Mouse (Mus musculus): ENCODE measurements at regions not wholly inside any gene's neighbourhood (a gene's known extent, or its start where the extent isn't known, plus 50 kb on each side); places are given as distances from the start of the nearest gene placed in this dataset.

- Histone ChIP-seq H3K36me3 (ENCODE audit: control insufficient read depth, insufficient read depth, low read length) (no peaks in the 10 kb centered on the region), H3K4me3 (ENCODE audit: low read depth, low read length) (no peak overlapping the region), H3K27ac (ENCODE audit: low read length) (no peak overlapping the region), H3K4me1 (ENCODE audit: control insufficient read depth, insufficient read depth, low read length) (no peaks in the 10 kb centered on the region), H3K9ac (ENCODE audit: low read depth, low read length) (no peak overlapping the region), H3K27me3 (ENCODE audit: control insufficient read depth, insufficient read depth, low read depth, low read length) (no peaks in the 10 kb centered on the region; the same call in 1 of the 2 replicates), H3K9me3 (replicated peaks; ENCODE audit: control insufficient read depth, low read length, poor library complexity, severe bottlenecking) (no peaks in the 10 kb centered on the region), H3K4me2 (ENCODE audit: low read length) (no peak overlapping the region)
- no peak for ATAC-seq
- 73% methylated on average over 7 of the region's 7 CpGs for WGBS
These were observed 196.7 kb upstream of the Pou3f3 start for GRCm38 (mm10) chr1:42498901-42499300.

- no peak overlapping the region for H3K27ac ChIP-seq (ENCODE audit: low read length)
- H3K36me3 ChIP-seq (ENCODE audit: control insufficient read depth, insufficient read depth, low read length) = no peaks in the 10 kb centered on the region
- H3K27me3 ChIP-seq (ENCODE audit: control insufficient read depth, insufficient read depth, low read depth, low read length) = no peaks in the 10 kb centered on the region
- H3K4me1 ChIP-seq (ENCODE audit: control insufficient read depth, insufficient read depth, low read length) = peaks cover 6% of the 10 kb centered on the region; the same call in 1 of the 2 replicates
- H3K9me3 ChIP-seq (replicated peaks; ENCODE audit: control insufficient read depth, low read length, poor library complexity, severe bottlenecking) = no peaks in the 10 kb centered on the region
- no peak overlapping the region for H3K9ac ChIP-seq (ENCODE audit: low read depth, low read length)
- WGBS = 33% methylated on average over 9 of the region's 9 CpGs
- peak; percentile 42; the same call in 1 of the 2 replicates for ATAC-seq
- no peak overlapping the region for H3K4me2 ChIP-seq (ENCODE audit: low read length)
- H3K4me3 ChIP-seq (ENCODE audit: low read depth, low read length) = no peak overlapping the region
These were observed 191.1 kb upstream of the Pou3f3 start for GRCm38 (mm10) chr1:42504491-42504890.

GRCm38 (mm10) chr1:42505048-42505729 is 190.4 kb upstream of the Pou3f3 start:
- H3K27me3 ChIP-seq (ENCODE audit: control insufficient read depth, insufficient read depth, low read depth, low read length) = no peaks in the 10 kb centered on the region
- H3K9me3 ChIP-seq (replicated peaks; ENCODE audit: control insufficient read depth, low read length, poor library complexity, severe bottlenecking) = no peaks in the 10 kb centered on the region
- H3K4me3 ChIP-seq (ENCODE audit: low read depth, low read length) = no peak overlapping the region
- H3K9ac ChIP-seq (ENCODE audit: low read depth, low read length) = no peak overlapping the region
- 57% methylated on average over 10 of the region's 10 CpGs for WGBS
- H3K36me3 ChIP-seq (ENCODE audit: control insufficient read depth, insufficient read depth, low read length) = no peaks in the 10 kb centered on the region
- ATAC-seq = no peak
- no peak overlapping the region for H3K4me2 ChIP-seq (ENCODE audit: low read length)
- H3K27ac ChIP-seq (ENCODE audit: low read length) = no peak overlapping the region
- H3K4me1 ChIP-seq (ENCODE audit: control insufficient read depth, insufficient read depth, low read length) = peaks cover 6% of the 10 kb centered on the region; the same call in 1 of the 2 replicates

- over 99% methylated on average over 3 of the region's 3 CpGs for WGBS
- Histone ChIP-seq H3K4me2 (ENCODE audit: low read length) (no peak overlapping the region), H3K36me3 (ENCODE audit: control insufficient read depth, insufficient read depth, low read length) (no peaks in the 10 kb centered on the region), H3K4me3 (ENCODE audit: low read depth, low read length) (no peak overlapping the region), H3K27me3 (ENCODE audit: control insufficient read depth, insufficient read depth, low read depth, low read length) (no peaks in the 10 kb centered on the region), H3K9me3 (replicated peaks; ENCODE audit: control insufficient read depth, low read length, poor library complexity, severe bottlenecking) (no peaks in the 10 kb centered on the region), H3K9ac (ENCODE audit: low read depth, low read length) (no peak overlapping the region), H3K4me1 (ENCODE audit: control insufficient read depth, insufficient read depth, low read length) (no peaks in the 10 kb centered on the region), H3K27ac (ENCODE audit: low read length) (no peak overlapping the region)
- no peak for ATAC-seq
These were observed 181.2 kb upstream of the Pou3f3 start for GRCm38 (mm10) chr1:42514417-42514816.

GRCm38 (mm10) chr1:42524401-42524800 is 171.2 kb upstream of the Pou3f3 start:
- Histone ChIP-seq H3K27ac (ENCODE audit: low read length) (no peak overlapping the region), H3K9ac (ENCODE audit: low read depth, low read length) (no peak overlapping the region), H3K36me3 (ENCODE audit: control insufficient read depth, insufficient read depth, low read length) (no peaks in the 10 kb centered on the region), H3K4me3 (ENCODE audit: low read depth, low read length) (no peak overlapping the region), H3K9me3 (replicated peaks; ENCODE audit: control insufficient read depth, low read length, poor library complexity, severe bottlenecking) (no peaks in the 10 kb centered on the region), H3K27me3 (ENCODE audit: control insufficient read depth, insufficient read depth, low read depth, low read length) (no peaks in the 10 kb centered on the region), H3K4me2 (ENCODE audit: low read length) (no peak overlapping the region), H3K4me1 (ENCODE audit: control insufficient read depth, insufficient read depth, low read length) (no peaks in the 10 kb centered on the region)
- no peak for ATAC-seq
- 32% methylated on average over 4 of the region's 4 CpGs for WGBS

GRCm38 (mm10) chr1:42527746-42528476 is 167.7 kb upstream of the Pou3f3 start:
- ATAC-seq = no peak
- Histone ChIP-seq H3K9me3 (replicated peaks; ENCODE audit: control insufficient read depth, low read length, poor library complexity, severe bottlenecking) (no peaks in the 10 kb centered on the region), H3K36me3 (ENCODE audit: control insufficient read depth, insufficient read depth, low read length) (no peaks in the 10 kb centered on the region), H3K4me1 (ENCODE audit: control insufficient read depth, insufficient read depth, low read length) (no peaks in the 10 kb centered on the region), H3K4me2 (ENCODE audit: low read length) (no peak overlapping the region), H3K27ac (ENCODE audit: low read length) (no peak overlapping the region), H3K9ac (ENCODE audit: low read depth, low read length) (no peak overlapping the region), H3K27me3 (ENCODE audit: control insufficient read depth, insufficient read depth, low read depth, low read length) (no peaks in the 10 kb centered on the region), H3K4me3 (ENCODE audit: low read depth, low read length) (no peak overlapping the region)
- 72% methylated on average over 11 of the region's 11 CpGs for WGBS

- H3K27me3 ChIP-seq (ENCODE audit: control insufficient read depth, insufficient read depth, low read depth, low read length) = no peaks in the 10 kb centered on the region
- no peaks in the 10 kb centered on the region for H3K9me3 ChIP-seq (replicated peaks; ENCODE audit: control insufficient read depth, low read length, poor library complexity, severe bottlenecking)
- WGBS = 76% methylated on average over 6 of the region's 6 CpGs
- H3K4me1 ChIP-seq (ENCODE audit: control insufficient read depth, insufficient read depth, low read length) = no peaks in the 10 kb centered on the region; the same call in 1 of the 2 replicates
- H3K27ac ChIP-seq (ENCODE audit: low read length) = no peak overlapping the region
- no peak overlapping the region for H3K4me2 ChIP-seq (ENCODE audit: low read length)
- ATAC-seq = no peak
- no peaks in the 10 kb centered on the region for H3K36me3 ChIP-seq (ENCODE audit: control insufficient read depth, insufficient read depth, low read length)
- no peak overlapping the region for H3K4me3 ChIP-seq (ENCODE audit: low read depth, low read length)
- no peak overlapping the region for H3K9ac ChIP-seq (ENCODE audit: low read depth, low read length)
These were observed 162.7 kb upstream of the Pou3f3 start for GRCm38 (mm10) chr1:42532908-42533307.

GRCm38 (mm10) chr1:42539066-42539539 is 156.5 kb upstream of the Pou3f3 start:
- peak overlapping the region; percentile 52 for H3K9ac ChIP-seq (ENCODE audit: low read depth, low read length)
- peak overlapping the region; percentile 59 for H3K4me2 ChIP-seq (ENCODE audit: low read length)
- ATAC-seq = peak; percentile 67
- WGBS = 14% methylated on average over 18 of the region's 18 CpGs
- H3K27me3 ChIP-seq (ENCODE audit: control insufficient read depth, insufficient read depth, low read depth, low read length) = no peaks in the 10 kb centered on the region
- H3K27ac ChIP-seq (ENCODE audit: low read length) = peak overlapping the region; percentile 79
- H3K4me1 ChIP-seq (ENCODE audit: control insufficient read depth, insufficient read depth, low read length) = peaks cover 27% of the 10 kb centered on the region
- peak overlapping the region; percentile 28 for H3K4me3 ChIP-seq (ENCODE audit: low read depth, low read length)
- no peaks in the 10 kb centered on the region for H3K9me3 ChIP-seq (replicated peaks; ENCODE audit: control insufficient read depth, low read length, poor library complexity, severe bottlenecking)
- H3K36me3 ChIP-seq (ENCODE audit: control insufficient read depth, insufficient read depth, low read length) = no peaks in the 10 kb centered on the region
